Mouse (Mus musculus): ENCODE measurements around the gene Zfp563. TPM values are rescaled to one million over a fixed set of nuclear protein-coding genes. Genes with fewer than 3 reads are reported as not detected.

Gene Zfp563
- total RNA-seq (2021): 10 to 100 TPM; 17.8 to 20.2 TPM

- peak; percentile 92 to 95 for DNase-seq
Observed at GRCm38 (mm10) chr17:33089220-33089949, at the start of gene Zfp563. Zfp563 (plus strand) TSS chr17:33089310.

- no peak for DNase-seq
Observed at GRCm38 (mm10) chr17:33058791-33059190, 30.3 kb upstream of the Zfp563 start.

DNA sequence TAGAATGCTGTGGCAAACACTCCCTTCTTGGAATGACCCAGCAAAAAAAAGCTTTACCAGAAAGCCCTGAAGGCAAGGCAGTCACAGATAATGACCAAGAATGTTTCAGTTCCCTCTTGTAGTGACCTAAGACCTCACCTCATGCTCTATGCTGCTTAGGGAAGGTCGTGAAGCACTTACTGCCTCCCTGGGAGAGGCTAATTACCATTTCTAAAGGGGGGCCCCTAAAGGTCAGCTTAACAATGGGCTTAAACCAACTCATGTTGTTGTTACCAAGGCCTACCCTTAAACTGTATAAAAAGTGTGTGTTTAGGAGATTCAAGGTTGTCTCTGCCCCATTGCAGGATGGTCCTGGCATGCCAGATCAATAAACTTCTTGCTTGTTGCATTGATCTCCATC, 26.1 kb upstream of the Zfp563 start:
- no peak for DNase-seq

- DNase-seq: no peak
Observed at GRCm38 (mm10) chr17:33067958-33068357, 21.2 kb upstream of the Zfp563 start, which contains the start of gene 4921501E09Rik. 4921501E09Rik (minus strand) TSS chr17:33068058.

GRCm38 (mm10) chr17:33091630-33092029, 2.5 kb downstream of the Zfp563 start:
- DNase-seq: no peak

GRCm38 (mm10) chr17:33092391-33093193, 3.5 kb downstream of the Zfp563 start:
- DNase-seq: peak; percentile 82 to 85

DNA sequence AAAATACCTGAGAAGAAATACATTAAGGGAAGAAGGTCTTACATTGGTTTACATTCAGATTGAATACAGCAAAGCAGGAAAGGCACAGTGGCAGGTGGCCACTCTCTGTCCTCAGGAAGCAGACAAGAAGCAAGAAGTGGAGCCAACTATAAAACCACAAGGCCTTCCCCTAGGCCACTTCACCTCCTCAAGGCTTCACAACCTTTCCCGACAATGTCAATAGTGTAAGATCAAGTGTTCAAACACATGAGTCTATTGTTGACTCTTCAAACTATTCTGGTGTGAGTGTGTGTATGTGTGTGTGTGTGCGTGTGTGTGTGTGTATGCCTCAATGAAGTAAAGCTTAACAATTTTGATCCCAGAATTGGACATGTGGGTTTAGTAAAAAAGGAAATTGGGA, 8.3 kb downstream of the Zfp563 start:
- no peak for DNase-seq

DNA sequence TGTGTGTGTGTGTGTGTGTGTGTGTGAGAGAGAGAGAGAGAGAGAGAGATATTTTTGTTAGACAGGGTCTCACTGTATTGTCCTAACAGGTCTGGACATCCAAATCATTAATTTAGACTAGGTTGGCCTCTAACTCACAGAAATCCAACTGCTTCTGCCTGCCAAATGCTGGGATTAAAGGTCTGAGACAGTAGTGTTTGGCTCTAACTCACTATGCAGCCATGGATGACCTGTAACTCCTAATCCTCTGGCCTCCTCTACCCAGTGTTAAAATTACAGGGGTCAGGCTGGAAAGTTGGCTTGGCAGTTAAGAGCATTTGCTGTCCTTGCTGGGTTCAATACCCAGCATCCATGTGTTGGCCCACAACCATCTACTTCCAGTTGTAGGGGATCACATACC, 35.4 kb downstream of the Zfp563 start:
- no peak for DNase-seq

DNA sequence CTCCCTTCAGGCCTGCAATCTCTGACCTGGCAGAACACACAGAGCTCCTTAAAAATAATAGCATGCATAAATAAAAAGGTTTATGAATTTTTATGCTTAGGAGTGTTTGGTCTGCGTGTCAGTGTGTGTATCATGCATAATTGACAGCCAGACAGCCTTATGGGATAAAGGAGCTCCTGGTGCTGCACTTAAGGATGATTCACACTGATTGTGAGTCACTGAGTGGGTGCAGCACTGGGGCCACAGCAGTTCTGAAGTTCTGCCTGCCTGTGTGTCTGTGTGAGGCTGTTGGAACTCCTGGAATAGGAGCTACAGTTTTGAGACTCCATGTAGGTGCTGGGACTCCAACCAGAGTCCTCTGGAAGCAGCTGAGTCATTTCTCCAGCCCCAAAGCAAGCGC, 37.1 kb downstream of the Zfp563 start:
- DNase-seq: peak in 1 of 2 experiments; percentile 4

DNA sequence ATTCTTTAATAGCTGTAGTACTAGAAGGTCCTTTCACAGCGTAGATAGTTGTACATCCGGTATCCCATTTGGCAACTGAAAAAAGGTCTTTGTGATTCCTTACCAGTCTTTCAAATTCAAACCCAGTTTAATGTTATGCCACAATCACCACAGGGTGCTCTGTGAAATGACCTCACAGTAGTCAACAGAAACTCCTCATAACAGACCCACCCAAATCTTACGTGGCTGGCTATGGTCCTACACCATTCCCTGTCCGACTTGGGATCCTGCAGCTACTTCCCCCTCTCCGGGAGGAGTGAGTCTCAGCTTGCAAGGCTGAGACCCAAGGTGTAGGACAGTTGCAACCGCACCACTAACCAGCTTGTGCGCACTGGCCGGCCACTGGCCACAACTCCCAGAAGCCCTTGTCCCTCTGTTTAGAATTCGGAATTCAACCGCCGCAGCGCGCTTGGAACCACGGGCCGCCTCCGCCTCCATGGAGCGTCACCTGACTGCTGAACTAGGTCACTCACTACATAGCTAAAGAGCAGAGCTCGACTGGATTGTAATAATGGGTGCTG, 50.2 kb downstream of the Zfp563 start, which contains the start of gene Morc2b:
Morc2b (minus strand) TSS at position 423 of the 560 bp plus-strand sequence.
- no peak for DNase-seq

Other genes with a start within 250 kb of the Zfp563 start
- 10 to 100 TPM in 1 of 2 experiments, 1 to 10 TPM in 1; 7.6 to 11.5 TPM for gene Zfp870, start 197.7 kb upstream of the Zfp563 start, total RNA-seq (2021)
- 1 to 10 TPM; 4.3 to 4.6 TPM for gene Cyp4f14, start 172.0 kb upstream of the Zfp563 start, total RNA-seq (2021)
- gene Cyp4f13, start 141.9 kb upstream of the Zfp563 start, total RNA-seq (2021): 10 to 100 TPM; 23.4 to 24.1 TPM
- gene Zfp472, start 123.5 kb upstream of the Zfp563 start, total RNA-seq (2021): 1 to 10 TPM; 4.7 to 5.0 TPM
- 10 to 100 TPM; 16.8 to 17.3 TPM for gene Zfp952, start 96.2 kb upstream of the Zfp563 start, total RNA-seq (2021)
- gene Zfp763, start 55.9 kb upstream of the Zfp563 start, total RNA-seq (2021): 10 to 100 TPM; 19.7 to 24.3 TPM
- gene 4921501E09Rik, start 21.3 kb upstream of the Zfp563 start, total RNA-seq (2021): not detected
- gene Morc2b, start 50.4 kb downstream of the Zfp563 start, total RNA-seq (2021): 1 to 10 TPM; 3.0 to 4.6 TPM
- gene Olfr55, start 79.1 kb downstream of the Zfp563 start, total RNA-seq (2021): not detected
- gene Olfr239, start 102.0 kb downstream of the Zfp563 start, total RNA-seq (2021): not detected
- gene Olfr1564, start 132.4 kb downstream of the Zfp563 start, total RNA-seq (2021): 1 to 10 TPM; 1.0 to 1.3 TPM
- 10 to 100 TPM; 12.3 to 12.8 TPM for gene Zfp955a, start 165.8 kb downstream of the Zfp563 start, total RNA-seq (2021)
- gene Olfr63, start 175.4 kb downstream of the Zfp563 start, total RNA-seq (2021): not detected
- gene Zfp955b, start 200.2 kb downstream of the Zfp563 start, total RNA-seq (2021): 10 to 100 TPM; 31.6 to 32.6 TPM